Comparison of ENCODE assay signal across 9 mouse cellular contexts in the genomic region with DNA sequence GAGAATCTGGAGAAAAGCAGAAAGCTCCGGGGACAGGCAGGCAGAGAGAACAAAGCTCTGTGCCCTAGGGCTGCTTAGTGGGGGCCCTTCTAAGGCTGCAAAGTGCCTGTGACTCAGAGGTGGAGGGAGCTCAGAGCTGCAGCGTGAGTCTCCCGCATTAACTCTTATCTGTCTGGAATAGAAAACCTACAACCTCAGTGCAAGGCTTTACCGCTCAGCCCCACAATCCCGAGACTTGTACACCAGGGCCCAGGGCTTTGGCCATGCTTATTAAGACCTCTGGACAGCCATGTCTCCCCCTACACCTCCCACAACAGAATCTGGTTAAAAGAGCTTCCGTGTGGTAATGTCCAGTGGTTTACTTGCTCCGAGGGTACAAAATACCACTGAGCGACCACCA. TPM values are rescaled to one million over a fixed set of nuclear protein-coding genes. Genes with fewer than 3 reads are reported as not detected.
DNase-seq lines count a peak whose midpoint lies in the region; ATAC-seq lines count a peak whose summit lies in the region.
"Had no signal": no experiment of that assay in that cellular context is flagged by ENCODE, and none has a peak within 500 bp of the region (broad histone marks: within the 10 kb centered on the region; RNA-seq: fewer than 3 reads in every experiment).

No protein-coding gene starts in this region.

- intact Hi-C loops in heart, postnatal 10 days (cut with DNase I), result loop anchor here (5.0 to 10.0 kb wide), 2 partner anchors 170 to 273 kb away; no protein-coding TSS in a partner anchor
- intact Hi-C loops in left cerebral cortex, postnatal 25 days (cut with DNase I), result loop anchor here (2.0 kb wide), 1 partner anchor 163 kb away; no protein-coding TSS in a partner anchor

- no peaks in the 10 kb centered on the region for H3K9me3 ChIP-seq in heart, embryonic 13.5 days
- H3K9me3 ChIP-seq in hindbrain, embryonic 13.5 days, result no peaks in the 10 kb centered on the region
- H3K9me3 ChIP-seq in midbrain, embryonic 16.5 days (replicated peaks; ENCODE audit: control insufficient read depth, low read length, poor library complexity, severe bottlenecking), result no peaks in the 10 kb centered on the region

- peak overlapping the region; percentile 71 for H3K4me3 ChIP-seq in heart, embryonic 13.5 days
- H3K4me3 ChIP-seq in hindbrain, embryonic 13.5 days, result peak overlapping the region; percentile 63
- peak overlapping the region; percentile 62 for H3K4me3 ChIP-seq in midbrain, embryonic 16.5 days (ENCODE audit: low read depth, low read length)

- no peak overlapping the region for H3K27ac ChIP-seq in heart, embryonic 13.5 days (replicated peaks)
- 0 out of 2 replicates have a peak overlapping the region, but pooled peaks have one; percentile 32 for H3K27ac ChIP-seq in hindbrain, embryonic 13.5 days
- peak overlapping the region; percentile 60 for H3K27ac ChIP-seq in midbrain, embryonic 16.5 days (ENCODE audit: low read length)

- peaks cover 77% of the 10 kb centered on the region for H3K27me3 ChIP-seq in heart, embryonic 13.5 days (replicated peaks)
- H3K27me3 ChIP-seq in hindbrain, embryonic 13.5 days, result peaks cover 62% of the 10 kb centered on the region
- H3K27me3 ChIP-seq in midbrain, embryonic 16.5 days (ENCODE audit: control insufficient read depth, insufficient read depth, low read depth, low read length), result peaks cover 6% of the 10 kb centered on the region; the same call in 1 of the 2 replicates

- peak overlapping the region; percentile 86 for H3K9ac ChIP-seq in heart, embryonic 13.5 days
- H3K9ac ChIP-seq in hindbrain, embryonic 13.5 days, result peak overlapping the region; percentile 25; the same call in 1 of the 2 replicates
- H3K9ac ChIP-seq in midbrain, embryonic 16.5 days (ENCODE audit: low read depth, low read length), result peak overlapping the region; percentile 81

- peaks cover 34% of the 10 kb centered on the region for H3K4me1 ChIP-seq in heart, embryonic 13.5 days
- H3K4me1 ChIP-seq in hindbrain, embryonic 13.5 days (replicated peaks), result peaks cover 45% of the 10 kb centered on the region
- peaks cover 14% of the 10 kb centered on the region; the same call in 1 of the 2 replicates for H3K4me1 ChIP-seq in midbrain, embryonic 16.5 days (ENCODE audit: control insufficient read depth, insufficient read depth, low read length)

- no peaks in the 10 kb centered on the region for H3K36me3 ChIP-seq in heart, embryonic 13.5 days
- no peaks in the 10 kb centered on the region for H3K36me3 ChIP-seq in hindbrain, embryonic 13.5 days
- no peaks in the 10 kb centered on the region for H3K36me3 ChIP-seq in midbrain, embryonic 16.5 days (ENCODE audit: control insufficient read depth, insufficient read depth, low read length)
- H3K36me3 ChIP-seq: G1E had no signal

- 5% methylated on average over 8 of the region's 8 CpGs for WGBS in heart, embryonic 13.5 days
- WGBS in hindbrain, embryonic 13.5 days, result 3% methylated on average over 8 of the region's 8 CpGs
- 0% methylated on average over 8 of the region's 8 CpGs for WGBS in midbrain, embryonic 16.5 days

- DNase-seq in heart, postnatal 10 days, result no peak
- peak; percentile 56 for DNase-seq in adrenal gland, postnatal 14 days
- DNase-seq in frontal cortex, postnatal 14 days (ENCODE audit: low spot score in 2 of 2), result no peak
- no peak for DNase-seq in right cerebral cortex, adult 2 months (ENCODE audit: low spot score in 2 of 2)
- DNase-seq in left cerebral cortex, postnatal 25 days (ENCODE audit: low spot score in 2 of 2), result no peak

- peak overlapping the region; percentile 96 for H3K4me2 ChIP-seq in heart, embryonic 13.5 days
- H3K4me2 ChIP-seq in hindbrain, embryonic 13.5 days, result peak overlapping the region; percentile 85
- H3K4me2 ChIP-seq in midbrain, embryonic 16.5 days (ENCODE audit: low read length), result peak overlapping the region; percentile 69

- ATAC-seq in heart, embryonic 13.5 days (ENCODE audit: extremely low read depth, insufficient number of reproducible peaks, low FRiP score, low TSS enrichment), result no peak
- ATAC-seq in hindbrain, embryonic 13.5 days (ENCODE audit: low FRiP score), result peak; percentile 29; the same call in 1 of the 2 replicates
- ATAC-seq in midbrain, embryonic 16.5 days, result 0 out of 2 replicates have a peak, but pooled peaks have one; percentile 16

RNA-seq across cellular contexts. Expression of a gene that starts 0.8 kb away (rescaled TPM):
- polyA plus RNA-seq in heart, embryonic 13.5 days (2015; fragmentation: Nextera tagmentation; extraction: Ambion mirVana), result 5.2 and 6.1 TPM in 2 replicates
- 1 to 10 TPM; 6.3 to 7.0 TPM for total RNA-seq in heart, postnatal 10 days (2021)
- total RNA-seq in adrenal gland, postnatal 14 days (2021), result 13.5 and 19.1 TPM in 2 replicates
- polyA plus RNA-seq in hindbrain, embryonic 13.5 days (2015; fragmentation: Nextera tagmentation; extraction: Ambion mirVana), result 13.8 and 18.3 TPM in 2 replicates
- 25.0 and 26.2 TPM in 2 replicates for polyA plus RNA-seq in midbrain, embryonic 16.5 days (2015; fragmentation: Nextera tagmentation; extraction: Ambion mirVana)
- 10 to 100 TPM; 23.3 to 24.6 TPM for total RNA-seq in left cerebral cortex, postnatal 25 days (2021)

Comparison
In these comparisons a context has a peak if more than half of its experiments do, and no peak if none do; other contexts are left out.
1. H3K9ac ChIP-seq: peak in every context shown above with its lines; median percentile 86 in heart, embryonic 13.5 days; 81 in midbrain, embryonic 16.5 days; 25 in hindbrain, embryonic 13.5 days.